Mouse (Mus musculus): ENCODE measurements at regions not wholly inside any gene's neighbourhood (a gene's known extent, or its start where the extent isn't known, plus 50 kb on each side); places are given as distances from the start of the nearest gene placed in this dataset.

DNA sequence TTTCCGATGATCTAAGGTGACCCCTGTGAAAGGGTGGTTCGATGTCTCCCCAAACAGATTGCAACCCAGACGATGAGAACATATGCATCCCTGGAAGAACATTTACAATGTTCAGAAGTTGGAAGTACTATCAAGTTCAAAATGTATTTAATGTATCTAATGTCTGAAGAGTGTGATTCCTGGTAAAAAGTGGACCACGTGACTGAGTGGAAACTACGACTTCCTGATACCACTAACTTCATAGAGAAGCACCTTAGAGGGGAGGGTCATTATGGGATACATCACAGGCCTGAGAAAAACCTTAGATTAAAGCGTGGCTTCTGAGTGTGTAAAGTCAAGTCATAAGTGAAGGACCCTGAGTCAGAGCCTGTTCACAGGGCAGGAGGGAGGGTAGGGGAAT, 82.1 kb downstream of the Qrsl1 start:
- no peak for TF ChIP-seq MAFK (IDR thresholded peaks at IDR 0.05; ENCODE audit: insufficient read depth, low read depth, low read length)
- TF ChIP-seq CHD2 (IDR thresholded peaks at IDR 0.05; ENCODE audit: low read depth, low read length): no peak
- no peak for TF ChIP-seq ZC3H11A (IDR thresholded peaks at IDR 0.05; ENCODE audit: borderline replicate concordance, low read depth, low read length)

All from ES-E14 (cell line).